Mouse (Mus musculus) limb, embryonic 13.5 days (tissue): ENCODE results near the gene Adipoq. TPM values are rescaled to one million over a fixed set of nuclear protein-coding genes. Genes with fewer than 3 reads are reported as not detected.
"Not testable (repeated sequence)": the region's sequence is repeated elsewhere in the genome, so short reads cannot be mapped to it uniquely, and the experiment has no call there.

Source experiments
- ATAC-seq: fragments of 200-750 bp; cut with Nextera tagmentation; 2 replicates; pipeline ENCODE4 v1.8.0; 2017; ENCODE audit warnings: low read depth, moderate number of reproducible peaks, moderate TSS enrichment; ENCODE audit not compliant: low FRiP score
- H3K27ac ChIP-seq: fragments of 300-500 bp; sonication (generic); 2 replicates; pipeline ENCODE4 v1.5.1; 2015; ENCODE audit warnings: inconsistent platforms, mild to moderate bottlenecking, moderate library complexity
- H3K27me3 ChIP-seq: fragments of 300-500 bp; sonication (generic); 2 replicates; pipeline ENCODE4 v1.6.1; 2015; ENCODE audit warnings: mild to moderate bottlenecking, inconsistent platforms
- H3K36me3 ChIP-seq: fragments of 300-500 bp; sonication (generic); 2 replicates; pipeline ENCODE4 v1.6.1; 2015; ENCODE audit warnings: inconsistent platforms, mild to moderate bottlenecking, moderate library complexity
- H3K4me1 ChIP-seq: fragments of 300-500 bp; sonication (generic); 2 replicates; pipeline ENCODE4 v1.6.1; 2015; ENCODE audit warnings: inconsistent platforms
- H3K4me2 ChIP-seq: fragments of 300-500 bp; sonication (generic); replicated peaks from 2 replicates; pipeline ENCODE4 v1.6.1; 2015; ENCODE audit warnings: inconsistent platforms, mild to moderate bottlenecking, moderate library complexity
- H3K4me3 ChIP-seq: fragments of 300-500 bp; sonication (generic); 2 replicates; pipeline ENCODE4 v1.5.1; 2015; ENCODE audit warnings: moderate library complexity, mild to moderate bottlenecking, inconsistent platforms
- H3K9ac ChIP-seq: fragments of 300-500 bp; sonication (generic); 2 replicates; pipeline ENCODE4 v1.6.1; 2015; ENCODE audit warnings: mild to moderate bottlenecking, inconsistent platforms
- H3K9me3 ChIP-seq: fragments of 300-500 bp; sonication (generic); 2 replicates; pipeline ENCODE4 v1.6.1; 2016; ENCODE audit warnings: inconsistent platforms
- WGBS: fragments of 180-500 bp; shearing (Covaris S2); methylation state at CpG from one replicate; pipeline ENCODE4 v1.1.7; 2015; 5-methylcytosine and 5-hydroxymethylcytosine counted together
- polyA plus RNA-seq: library from polyadenylated mRNA; unstranded; fragments of >200 nt; fragmentation: Nextera tagmentation; extraction: Ambion mirVana; gene quantifications from 2 replicates; pipeline ENCODE4 v1.2.1, GENCODE M21; 2015

The Adipoq gene
- polyA plus RNA-seq, 1 experiment from 2014 or later = 0.11 TPM

DNA sequence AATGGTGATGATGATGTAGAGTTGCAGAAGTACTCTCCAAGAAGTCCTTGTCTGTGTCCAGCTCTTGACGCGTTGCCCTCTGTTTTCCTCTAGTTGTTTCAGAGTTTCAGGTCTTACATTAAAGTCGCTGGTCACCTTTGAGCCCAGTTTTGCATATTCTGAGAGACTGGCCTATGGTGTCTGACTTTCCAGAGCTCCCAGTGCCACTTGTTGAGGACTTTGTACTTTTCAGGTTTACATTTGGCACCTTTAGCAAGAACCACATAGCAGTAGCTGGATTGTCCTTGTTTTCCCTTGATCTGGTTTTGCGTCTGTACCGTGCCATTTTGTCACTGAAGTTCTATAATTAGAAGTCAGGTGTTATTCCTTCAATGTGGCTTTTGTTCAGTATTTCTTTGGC lies 27.6 kb downstream of the Adipoq start:
- Histone ChIP-seq H3K9ac (no peak overlapping the region), H3K4me3 (no peak overlapping the region), H3K36me3 (no peaks in the 10 kb centered on the region), H3K27me3 (no peaks in the 10 kb centered on the region), H3K27ac (no peak overlapping the region), H3K4me1 (no peaks in the 10 kb centered on the region), H3K4me2 (no peak overlapping the region), H3K9me3 (no peaks in the 10 kb centered on the region)
- no peak for ATAC-seq
- WGBS = 93% methylated on average over 5 of the region's 5 CpGs

DNA sequence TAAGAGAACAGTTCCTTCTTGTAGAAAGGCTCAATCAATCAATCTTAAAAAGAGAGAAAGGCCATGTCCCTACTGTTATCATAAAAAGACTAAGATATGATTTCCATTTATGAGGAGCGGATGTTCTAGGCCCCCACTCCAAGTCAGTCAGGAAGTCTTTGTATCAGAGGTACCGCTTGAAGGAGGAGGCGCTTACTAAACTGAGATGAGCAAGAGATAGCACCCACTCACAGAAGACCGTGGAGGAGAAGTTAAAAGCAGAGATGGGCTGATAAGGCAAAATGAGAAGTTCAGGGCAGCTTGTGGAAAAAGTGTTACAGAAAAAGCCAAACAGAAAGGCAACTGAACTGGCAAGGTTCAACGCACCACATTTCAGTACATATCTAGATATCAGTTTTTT lies 28.5 kb downstream of the Adipoq start:
- Histone ChIP-seq H3K36me3 (no peaks in the 10 kb centered on the region), H3K4me3 (no peak overlapping the region), H3K27me3 (no peaks in the 10 kb centered on the region), H3K27ac (no peak overlapping the region), H3K4me2 (no peak overlapping the region), H3K9me3 (no peaks in the 10 kb centered on the region), H3K4me1 (no peaks in the 10 kb centered on the region), H3K9ac (no peak overlapping the region)
- 89% methylated on average over 5 of the region's 5 CpGs for WGBS
- ATAC-seq = no peak

DNA sequence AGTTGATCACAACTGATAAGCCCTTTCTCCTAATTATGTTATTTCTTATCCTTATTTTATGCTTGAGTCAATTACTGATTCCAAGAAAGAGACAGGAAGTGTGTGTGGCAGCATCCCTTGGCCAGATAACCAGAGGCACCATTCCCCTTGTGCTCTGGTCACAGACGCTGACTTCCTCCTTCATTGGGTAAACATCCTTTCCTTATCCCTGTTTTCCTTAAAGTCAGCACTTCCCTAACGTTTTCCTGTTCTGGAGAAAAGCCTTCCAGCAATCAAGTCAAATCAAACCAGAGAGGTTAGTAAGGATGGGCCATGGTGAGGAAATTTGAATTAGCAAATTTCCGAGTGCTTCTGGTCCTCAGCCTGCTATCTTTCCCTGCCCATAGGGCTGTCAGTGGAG lies 29.6 kb downstream of the Adipoq start:
- Histone ChIP-seq H3K4me2 (no peak overlapping the region), H3K36me3 (no peaks in the 10 kb centered on the region), H3K27me3 (no peaks in the 10 kb centered on the region), H3K4me3 (no peak overlapping the region), H3K9me3 (no peaks in the 10 kb centered on the region), H3K27ac (no peak overlapping the region), H3K9ac (no peak overlapping the region), H3K4me1 (no peaks in the 10 kb centered on the region)
- WGBS = 47% methylated on average over 3 of the region's 3 CpGs
- no peak for ATAC-seq

DNA sequence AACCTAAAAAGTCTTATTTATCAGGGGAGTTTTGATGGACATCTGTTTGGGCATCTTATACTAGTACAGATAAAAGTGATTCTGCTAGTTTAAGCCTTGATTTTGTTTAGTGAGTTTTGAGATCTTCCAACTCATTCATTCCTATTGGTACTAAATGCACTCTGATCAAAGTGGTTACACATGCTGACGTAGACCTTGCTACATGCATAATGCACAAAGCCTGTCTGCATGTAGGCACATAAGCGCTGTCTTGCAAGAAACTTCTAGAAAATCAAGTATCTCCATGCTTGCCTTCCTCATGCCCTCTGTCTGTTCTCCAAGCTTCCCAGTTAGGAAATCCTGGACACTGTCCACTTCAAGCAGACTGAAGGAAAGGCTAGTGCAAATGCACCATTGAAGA lies 31.5 kb downstream of the Adipoq start:
- Histone ChIP-seq H3K9ac (no peak overlapping the region), H3K4me3 (no peak overlapping the region), H3K9me3 (no peaks in the 10 kb centered on the region), H3K27ac (no peak overlapping the region), H3K4me1 (no peaks in the 10 kb centered on the region), H3K4me2 (no peak overlapping the region), H3K36me3 (no peaks in the 10 kb centered on the region), H3K27me3 (no peaks in the 10 kb centered on the region)
- no peak for ATAC-seq
- WGBS = 93% methylated on average over 2 of the region's 2 CpGs

DNA sequence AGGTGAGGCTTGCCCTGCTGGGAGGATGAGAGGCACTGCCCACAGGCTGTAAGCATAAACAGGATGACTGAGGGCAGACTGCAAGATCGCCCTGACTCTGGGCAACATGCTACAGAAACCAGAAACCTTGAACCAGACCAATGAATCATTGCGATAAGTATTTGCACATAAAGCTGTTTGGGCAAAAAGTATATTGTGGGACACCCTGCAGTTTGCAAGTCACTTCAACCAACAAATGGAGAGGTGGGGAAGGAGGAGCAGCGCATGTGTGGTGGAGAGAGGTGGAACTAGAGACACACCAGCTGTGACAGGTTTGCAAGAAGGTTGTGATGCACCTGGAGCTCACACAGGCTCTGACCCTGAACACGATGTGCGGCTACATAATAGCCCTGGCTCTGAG lies 32.5 kb downstream of the Adipoq start:
- no peak overlapping the region for H3K4me3 ChIP-seq
- H3K9me3 ChIP-seq = no peaks in the 10 kb centered on the region
- H3K4me1 ChIP-seq = no peaks in the 10 kb centered on the region
- no peak for ATAC-seq
- no peaks in the 10 kb centered on the region for H3K27me3 ChIP-seq
- H3K36me3 ChIP-seq = no peaks in the 10 kb centered on the region
- H3K27ac ChIP-seq = no peak overlapping the region
- H3K9ac ChIP-seq = no peak overlapping the region
- no peak overlapping the region for H3K4me2 ChIP-seq
- WGBS = 88% methylated on average over 5 of the region's 5 CpGs

DNA sequence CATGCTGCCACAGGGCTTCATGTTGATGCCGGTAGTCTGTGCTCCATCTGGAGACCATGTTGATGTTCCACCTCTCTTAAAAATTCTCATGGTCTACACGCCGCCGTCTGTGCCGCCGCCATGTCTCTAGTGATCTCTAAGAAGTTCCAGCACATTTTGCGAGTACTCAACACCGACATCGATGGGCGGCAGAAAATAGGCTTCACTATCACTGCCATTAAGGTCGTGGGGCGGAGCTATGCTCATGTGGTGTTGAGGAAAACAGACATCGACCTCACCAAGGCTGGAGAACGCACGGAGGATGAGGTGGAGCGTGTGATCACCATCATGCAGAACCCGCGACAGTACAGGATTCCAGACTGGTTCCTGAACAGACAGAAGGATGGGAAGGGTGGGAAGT lies 33.1 kb downstream of the Adipoq start:
- H3K4me3 ChIP-seq, H3K4me1 ChIP-seq, H3K4me2 ChIP-seq, H3K9ac ChIP-seq, H3K27ac ChIP-seq, H3K36me3 ChIP-seq, H3K27me3 ChIP-seq, ATAC-seq, H3K9me3 ChIP-seq: not testable (repeated sequence)
- WGBS = 88% methylated on average over 18 of the region's 18 CpGs

DNA sequence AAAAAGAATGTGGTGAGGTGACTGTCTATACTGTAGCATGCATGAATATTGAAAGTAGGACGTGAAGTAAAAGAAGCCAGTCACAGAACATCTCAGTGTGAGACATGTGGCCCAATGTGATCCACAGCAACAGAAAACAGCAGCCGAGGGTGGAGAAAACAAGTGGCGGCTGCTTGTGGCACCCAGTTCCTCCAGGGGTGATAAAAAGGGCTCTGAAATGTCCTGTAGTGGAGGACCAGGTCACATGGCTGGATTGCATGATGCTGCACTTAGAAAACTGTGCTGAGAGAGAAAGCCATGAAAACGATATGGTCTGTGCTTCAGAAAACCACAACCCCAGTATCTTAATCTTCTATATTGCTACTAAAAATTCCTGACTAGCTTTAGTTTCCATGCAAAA lies 34.7 kb downstream of the Adipoq start:
- Histone ChIP-seq H3K4me2 (no peak overlapping the region), H3K9me3 (no peaks in the 10 kb centered on the region), H3K27ac (no peak overlapping the region), H3K4me1 (no peaks in the 10 kb centered on the region), H3K36me3 (no peaks in the 10 kb centered on the region), H3K9ac (no peak overlapping the region), H3K27me3 (no peaks in the 10 kb centered on the region), H3K4me3 (no peak overlapping the region)
- no peak for ATAC-seq
- WGBS = 71% methylated on average over 4 of the region's 4 CpGs

DNA sequence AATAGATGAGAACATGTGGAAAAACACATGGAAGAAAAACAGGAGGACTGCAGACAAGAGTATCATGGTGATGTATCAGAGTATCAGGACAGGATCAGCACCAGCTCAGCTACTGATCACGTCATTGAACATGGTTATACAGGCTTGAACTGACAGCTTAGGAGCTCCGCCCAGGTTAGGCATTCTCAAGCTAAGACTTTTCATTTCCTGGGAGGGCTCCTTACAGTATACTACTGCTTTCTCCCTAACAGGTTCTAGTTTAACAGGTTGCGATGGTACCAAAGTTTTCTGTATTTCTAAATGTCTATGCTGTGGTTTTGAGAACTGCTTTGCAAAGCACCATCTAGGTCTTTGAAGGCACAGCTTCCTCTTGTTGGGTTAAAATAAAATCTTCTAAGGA lies 35.2 kb downstream of the Adipoq start:
- Histone ChIP-seq H3K4me1 (no peaks in the 10 kb centered on the region), H3K36me3 (no peaks in the 10 kb centered on the region), H3K9ac (no peak overlapping the region), H3K9me3 (no peaks in the 10 kb centered on the region), H3K27me3 (no peaks in the 10 kb centered on the region), H3K4me2 (no peak overlapping the region), H3K4me3 (no peak overlapping the region), H3K27ac (no peak overlapping the region)
- WGBS = 78% methylated on average over 3 of the region's 3 CpGs
- no peak for ATAC-seq

DNA sequence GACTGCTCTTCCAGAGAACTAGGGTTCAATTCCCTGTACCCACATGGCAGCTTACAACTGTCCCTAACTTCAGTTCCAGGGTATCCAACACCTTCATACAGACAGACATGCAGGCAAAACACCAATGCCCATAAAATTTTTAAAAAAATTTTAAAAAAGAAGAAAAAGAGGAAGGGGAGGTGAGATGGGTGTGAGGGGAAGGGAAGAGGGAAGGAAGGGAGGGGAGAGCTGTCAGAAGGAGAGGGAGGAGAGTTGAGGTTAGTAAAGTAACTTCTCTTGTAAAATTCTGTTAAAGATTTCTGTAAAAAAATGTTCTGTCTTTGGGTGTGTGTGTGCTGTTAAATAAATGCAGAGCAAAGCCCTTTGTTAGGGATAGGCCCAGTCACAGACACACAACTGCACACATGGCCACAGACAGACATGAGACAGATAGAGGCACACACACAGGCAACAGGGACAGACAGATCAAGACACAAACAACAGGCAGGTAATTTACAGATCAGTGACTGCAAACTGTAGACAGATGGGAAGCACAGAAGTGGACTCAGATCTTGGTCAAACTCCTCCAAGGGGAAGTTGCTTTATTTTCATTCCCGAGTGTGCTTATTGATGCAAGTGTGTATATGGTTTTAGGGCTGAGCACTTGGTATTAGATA lies 35.7 kb downstream of the Adipoq start:
- Histone ChIP-seq H3K36me3 (no peaks in the 10 kb centered on the region), H3K27me3 (no peaks in the 10 kb centered on the region), H3K4me2 (no peak overlapping the region), H3K4me1 (no peaks in the 10 kb centered on the region), H3K9me3 (no peaks in the 10 kb centered on the region), H3K27ac (no peak overlapping the region), H3K4me3 (no peak overlapping the region), H3K9ac (no peak overlapping the region)
- WGBS = 86% methylated on average over 1 of the region's 1 CpGs
- no peak for ATAC-seq

DNA sequence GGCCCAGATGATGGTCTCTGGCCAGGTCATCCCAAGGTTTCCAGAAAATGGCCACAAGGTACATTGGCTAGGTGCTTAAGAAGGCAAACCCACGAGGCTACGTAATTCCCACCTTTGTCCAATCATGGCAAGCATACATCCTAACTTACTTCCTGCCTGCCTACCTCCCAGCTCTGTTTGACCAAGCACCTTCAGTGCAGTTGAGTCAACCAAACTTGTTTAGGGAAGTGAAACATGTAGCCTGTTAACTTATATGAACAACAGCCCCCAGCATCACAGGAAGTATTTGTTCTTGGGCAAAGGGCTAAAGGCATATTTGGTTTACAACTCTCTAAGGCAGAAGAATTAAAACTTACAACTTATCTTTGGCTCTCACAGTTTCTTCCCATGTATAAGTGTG lies 39.5 kb downstream of the Adipoq start:
- Histone ChIP-seq H3K4me1 (no peaks in the 10 kb centered on the region), H3K9me3 (no peaks in the 10 kb centered on the region), H3K4me3 (no peak overlapping the region), H3K27me3 (no peaks in the 10 kb centered on the region), H3K36me3 (no peaks in the 10 kb centered on the region), H3K27ac (no peak overlapping the region), H3K9ac (no peak overlapping the region), H3K4me2 (no peak overlapping the region)
- 81% methylated on average over 2 of the region's 2 CpGs for WGBS
- ATAC-seq = no peak

DNA sequence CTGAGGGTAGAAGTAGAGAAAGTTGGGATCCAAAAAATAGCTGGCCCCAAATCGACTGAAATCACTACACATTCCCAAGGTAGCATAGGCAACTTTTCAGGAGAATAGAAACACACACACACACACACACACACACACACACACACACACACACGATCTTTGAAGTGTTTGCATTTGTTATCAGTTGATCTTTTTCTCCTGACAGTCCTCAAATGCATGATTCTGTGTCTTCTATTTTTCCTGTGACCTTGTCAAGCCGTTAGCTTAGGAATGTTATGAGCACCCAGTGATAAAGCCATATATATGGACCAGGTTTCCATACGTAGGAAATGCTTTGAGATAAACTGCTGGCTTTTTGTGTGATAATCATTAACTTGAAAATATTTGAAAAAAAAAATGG lies 40.1 kb downstream of the Adipoq start:
- 79% methylated on average over 4 of the region's 4 CpGs for WGBS
- ATAC-seq = no peak
- Histone ChIP-seq H3K9me3 (no peaks in the 10 kb centered on the region), H3K4me3 (no peak overlapping the region), H3K27me3 (no peaks in the 10 kb centered on the region), H3K4me2 (no peak overlapping the region), H3K27ac (no peak overlapping the region), H3K9ac (no peak overlapping the region), H3K4me1 (no peaks in the 10 kb centered on the region), H3K36me3 (no peaks in the 10 kb centered on the region)

DNA sequence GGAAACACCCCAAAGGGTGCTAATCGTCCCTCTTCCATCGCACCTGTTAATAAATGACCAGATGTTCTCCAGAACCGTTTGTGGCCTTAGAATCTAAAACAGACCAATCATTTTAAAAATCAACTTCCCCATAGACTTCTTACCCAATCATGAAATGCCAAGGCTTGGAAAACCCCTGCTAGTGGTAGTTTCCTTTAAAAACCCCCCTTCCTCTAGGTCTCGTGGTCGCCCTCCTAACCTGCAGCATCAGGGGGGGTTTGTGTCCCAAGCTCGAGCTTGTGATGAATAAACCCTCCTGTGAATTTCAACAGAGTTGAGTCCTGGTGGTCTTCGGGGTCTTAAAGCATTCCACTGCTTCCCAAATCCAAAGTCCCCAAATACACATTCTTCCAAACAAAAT lies 41.6 kb downstream of the Adipoq start:
- Histone ChIP-seq H3K4me2 (no peak overlapping the region), H3K27me3 (no peaks in the 10 kb centered on the region)

DNA sequence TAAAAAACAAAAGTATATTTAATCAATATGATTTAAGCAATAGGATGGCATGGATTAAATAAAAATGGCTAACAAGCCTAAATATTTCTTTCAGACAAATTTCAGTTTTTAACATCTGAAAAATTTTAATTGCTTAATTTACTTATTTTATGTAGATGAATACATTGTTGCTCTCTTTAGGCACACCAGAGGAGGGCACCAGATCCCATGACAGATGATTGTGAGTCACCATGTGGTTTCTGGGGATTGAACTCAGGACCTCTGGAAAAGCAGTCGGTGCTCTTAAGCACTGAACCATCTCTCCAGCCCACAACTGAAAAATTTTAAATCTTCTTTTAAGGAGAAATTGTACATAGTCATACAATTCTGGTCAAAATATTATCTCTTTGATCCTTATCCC lies 43.3 kb downstream of the Adipoq start:
- H3K27me3 ChIP-seq = no peaks in the 10 kb centered on the region
- ATAC-seq = no peak
- no peaks in the 10 kb centered on the region for H3K9me3 ChIP-seq
- no peak overlapping the region for H3K4me3 ChIP-seq
- no peaks in the 10 kb centered on the region for H3K4me1 ChIP-seq
- no peak overlapping the region for H3K27ac ChIP-seq
- no peaks in the 10 kb centered on the region for H3K36me3 ChIP-seq
- 81% methylated on average over 1 of the region's 1 CpGs for WGBS
- no peak overlapping the region for H3K9ac ChIP-seq
- H3K4me2 ChIP-seq = no peak overlapping the region

More for the DNA sequence above, 41.6 kb downstream of the Adipoq start:
- WGBS = 81% methylated on average over 7 of the region's 7 CpGs
- no peak for ATAC-seq
- H3K27ac ChIP-seq = no peak overlapping the region
- H3K4me1 ChIP-seq = no peaks in the 10 kb centered on the region
- H3K36me3 ChIP-seq = no peaks in the 10 kb centered on the region
- no peaks in the 10 kb centered on the region for H3K9me3 ChIP-seq
- no peak overlapping the region for H3K9ac ChIP-seq
- no peak overlapping the region for H3K4me3 ChIP-seq
